Mouse (Mus musculus): ENCODE results near the gene Nek10. TPM values are rescaled to one million over a fixed set of nuclear protein-coding genes. Genes with fewer than 3 reads are reported as not detected.
"Not testable (repeated sequence)": the region's sequence is repeated elsewhere in the genome, so short reads cannot be mapped to it uniquely, and the experiment has no call there.

Nek10 gene
- total and polyA plus RNA-seq, 2 experiments from 2014 or later, result 0.01 TPM; not detected in 1

DNA sequence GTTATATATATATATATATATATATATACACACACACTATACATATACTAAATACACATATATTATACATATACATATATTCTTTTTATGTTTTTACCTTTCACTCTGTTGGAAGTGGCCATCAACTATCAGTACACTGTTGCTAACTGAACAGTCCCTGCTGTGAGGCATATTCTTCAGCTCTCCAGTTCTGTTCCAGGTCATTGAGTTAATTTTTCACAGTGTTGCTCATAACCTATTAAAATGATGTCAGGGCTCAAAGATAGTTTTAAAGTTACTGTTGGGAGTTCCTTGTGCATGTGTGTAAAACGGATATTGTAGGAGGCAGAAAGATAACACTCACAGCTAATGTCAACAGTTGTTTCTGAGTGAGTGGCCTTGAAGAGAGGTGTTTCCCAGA is 170.9 kb downstream of the Nek10 start:
- Histone ChIP-seq H3K4me1 (ENCODE audit: control insufficient read depth, insufficient read depth) (no peaks in the 10 kb centered on the region), H3K27ac (ENCODE audit: low read depth) (no peak overlapping the region), H3K4me3 (ENCODE audit: low read depth, low read length) (no peak overlapping the region), H3K36me3 (replicated peaks; ENCODE audit: control insufficient read depth, insufficient read depth, low read length) (no peaks in the 10 kb centered on the region), H3K27me3 (ENCODE audit: control insufficient read depth, insufficient read depth, low read length) (no peaks in the 10 kb centered on the region), H3K4me2 (ENCODE audit: low read depth, low read length) (no peak overlapping the region), H3K9ac (replicated peaks; ENCODE audit: low read depth, low read length) (no peak overlapping the region), H3K9me3 (replicated peaks; ENCODE audit: control insufficient read depth, low read length) (no peaks in the 10 kb centered on the region)
- DNase-seq (ENCODE audit: low spot score) (no peak), ATAC-seq (ENCODE audit: insufficient read depth, low read depth) (no peak)
- TF ChIP-seq EP300 (IDR thresholded peaks at IDR 0.05; ENCODE audit: low read depth) (no peak), CTCF (IDR thresholded peaks at IDR 0.05; ENCODE audit: low read depth) (no peak)
- 12% methylated on average over 1 of the region's 1 CpGs for WGBS

DNA sequence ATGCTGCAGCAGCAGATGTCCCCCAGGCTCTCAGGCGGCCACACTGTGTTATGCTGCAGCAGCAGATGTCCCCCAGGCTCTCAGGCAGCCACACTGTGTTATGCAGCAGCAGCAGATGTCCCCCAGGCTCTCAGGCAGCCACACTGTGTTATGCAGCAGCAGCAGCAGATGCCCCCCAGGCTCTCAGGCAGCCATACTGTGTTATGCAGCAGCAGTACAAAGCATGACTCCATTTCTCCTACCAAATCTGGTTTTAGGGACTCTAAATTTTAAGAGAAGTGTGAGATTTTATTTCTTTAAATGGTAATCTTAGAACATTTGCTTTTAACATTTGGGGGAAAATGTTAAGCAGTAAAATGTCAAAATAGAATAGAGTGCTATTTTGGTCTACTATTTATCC is 180.9 kb downstream of the Nek10 start:
- not testable (repeated sequence) for H3K27me3 ChIP-seq (ENCODE audit: control insufficient read depth, insufficient read depth, low read length); H3K4me2 ChIP-seq (ENCODE audit: low read depth, low read length); DNase-seq (ENCODE audit: low spot score); H3K36me3 ChIP-seq (replicated peaks; ENCODE audit: control insufficient read depth, insufficient read depth, low read length); H3K27ac ChIP-seq (ENCODE audit: low read depth); H3K9me3 ChIP-seq (replicated peaks; ENCODE audit: control insufficient read depth, low read length); H3K9ac ChIP-seq (replicated peaks; ENCODE audit: low read depth, low read length); H3K4me3 ChIP-seq (ENCODE audit: low read depth, low read length); ATAC-seq (ENCODE audit: insufficient read depth, low read depth); H3K4me1 ChIP-seq (ENCODE audit: control insufficient read depth, insufficient read depth)
- WGBS, result no CpG with 5 or more reads among the region's 1 CpGs

GRCm38 (mm10) chr14:14984710-14985647 is 181.8 kb downstream of the Nek10 start:
- ATAC-seq (ENCODE audit: insufficient read depth, low read depth), result peak; percentile 55
- no peak overlapping the region for H3K4me2 ChIP-seq (ENCODE audit: low read depth, low read length)

DNA sequence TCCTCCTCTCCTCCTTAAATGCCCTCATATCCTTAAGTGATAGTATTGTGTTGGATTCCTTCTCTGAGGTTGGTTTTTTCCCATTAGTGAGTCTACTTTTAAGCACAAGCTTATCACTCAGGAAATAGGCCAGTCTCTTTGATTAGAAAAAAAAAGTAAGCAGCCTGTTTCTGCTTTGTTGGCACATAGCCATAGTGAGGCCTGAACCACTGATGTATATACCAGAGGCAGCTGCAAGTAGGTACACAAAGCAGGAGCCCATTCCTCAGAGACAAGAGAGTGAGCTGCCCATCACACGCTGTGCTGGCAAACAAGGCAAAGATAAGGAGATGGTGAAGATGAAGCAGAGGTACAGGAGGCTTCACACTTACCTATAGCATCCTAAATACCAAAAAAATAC is 184.2 kb downstream of the Nek10 start:
- ATAC-seq (ENCODE audit: insufficient read depth, low read depth) (no peak), DNase-seq (ENCODE audit: low spot score) (no peak)
- no peak overlapping the region for H3K9ac ChIP-seq (replicated peaks; ENCODE audit: low read depth, low read length)
- 10% methylated on average over 1 of the region's 1 CpGs for WGBS
- TF ChIP-seq EP300 (IDR thresholded peaks at IDR 0.05; ENCODE audit: low read depth) (no peak), CTCF (IDR thresholded peaks at IDR 0.05; ENCODE audit: low read depth) (no peak)
- no peaks in the 10 kb centered on the region for H3K27me3 ChIP-seq (ENCODE audit: control insufficient read depth, insufficient read depth, low read length)
- no peaks in the 10 kb centered on the region for H3K36me3 ChIP-seq (replicated peaks; ENCODE audit: control insufficient read depth, insufficient read depth, low read length)
- no peaks in the 10 kb centered on the region for H3K4me1 ChIP-seq (ENCODE audit: control insufficient read depth, insufficient read depth)
- no peaks in the 10 kb centered on the region for H3K9me3 ChIP-seq (replicated peaks; ENCODE audit: control insufficient read depth, low read length)
- no peak overlapping the region for H3K27ac ChIP-seq (ENCODE audit: low read depth)
- no peak overlapping the region for H3K4me2 ChIP-seq (ENCODE audit: low read depth, low read length)
- no peak overlapping the region for H3K4me3 ChIP-seq (ENCODE audit: low read depth, low read length)

More at GRCm38 (mm10) chr14:14984710-14985647, 181.8 kb downstream of the Nek10 start:
- Histone ChIP-seq H3K27ac (ENCODE audit: low read depth) (no peak overlapping the region), H3K9me3 (replicated peaks; ENCODE audit: control insufficient read depth, low read length) (no peaks in the 10 kb centered on the region), H3K27me3 (ENCODE audit: control insufficient read depth, insufficient read depth, low read length) (no peaks in the 10 kb centered on the region), H3K4me1 (ENCODE audit: control insufficient read depth, insufficient read depth) (no peaks in the 10 kb centered on the region), H3K9ac (replicated peaks; ENCODE audit: low read depth, low read length) (no peak overlapping the region), H3K4me3 (ENCODE audit: low read depth, low read length) (no peak overlapping the region), H3K36me3 (replicated peaks; ENCODE audit: control insufficient read depth, insufficient read depth, low read length) (no peaks in the 10 kb centered on the region)
- peak; percentile 67 for DNase-seq (ENCODE audit: low spot score)
- 37% methylated on average over 11 of the region's 11 CpGs for WGBS
- TF ChIP-seq CTCF (IDR thresholded peaks at IDR 0.05; ENCODE audit: low read depth), result peak; percentile 94
- no peak for TF ChIP-seq EP300 (IDR thresholded peaks at IDR 0.05; ENCODE audit: low read depth)

GRCm38 (mm10) chr14:14991642-14992041 is 188.4 kb downstream of the Nek10 start:
- Histone ChIP-seq H3K4me1 (ENCODE audit: control insufficient read depth, insufficient read depth) (no peaks in the 10 kb centered on the region), H3K36me3 (replicated peaks; ENCODE audit: control insufficient read depth, insufficient read depth, low read length) (no peaks in the 10 kb centered on the region), H3K4me2 (ENCODE audit: low read depth, low read length) (no peak overlapping the region), H3K4me3 (ENCODE audit: low read depth, low read length) (no peak overlapping the region), H3K27ac (ENCODE audit: low read depth) (no peak overlapping the region), H3K27me3 (ENCODE audit: control insufficient read depth, insufficient read depth, low read length) (no peaks in the 10 kb centered on the region), H3K9me3 (replicated peaks; ENCODE audit: control insufficient read depth, low read length) (no peaks in the 10 kb centered on the region), H3K9ac (replicated peaks; ENCODE audit: low read depth, low read length) (no peak overlapping the region)
- DNase-seq (ENCODE audit: low spot score) (no peak), ATAC-seq (ENCODE audit: insufficient read depth, low read depth) (no peak)
- no peak for TF ChIP-seq CTCF (IDR thresholded peaks at IDR 0.05; ENCODE audit: low read depth)
- TF ChIP-seq EP300 (IDR thresholded peaks at IDR 0.05; ENCODE audit: low read depth), result no peak
- 67% methylated on average over 2 of the region's 2 CpGs for WGBS
